Mouse (Mus musculus) adrenal gland, postnatal 25 days (tissue): ENCODE measurements around the gene Kctd2. TPM values are rescaled to one million over a fixed set of nuclear protein-coding genes. Genes with fewer than 3 reads are reported as not detected.

Experiments used
- DNase-seq: peaks from one replicate; pipeline ENCODE4 v3.0.0; 2021; ENCODE audit warnings: mixed read lengths
- total RNA-seq: library from RNA; stranded (reverse); gene quantifications from 2 replicates; pipeline ENCODE4 v1.2.3, GENCODE M21; 2021

The Kctd2 gene
- total RNA-seq, 1 experiment from 2014 or later: 72.4 TPM

DNA sequence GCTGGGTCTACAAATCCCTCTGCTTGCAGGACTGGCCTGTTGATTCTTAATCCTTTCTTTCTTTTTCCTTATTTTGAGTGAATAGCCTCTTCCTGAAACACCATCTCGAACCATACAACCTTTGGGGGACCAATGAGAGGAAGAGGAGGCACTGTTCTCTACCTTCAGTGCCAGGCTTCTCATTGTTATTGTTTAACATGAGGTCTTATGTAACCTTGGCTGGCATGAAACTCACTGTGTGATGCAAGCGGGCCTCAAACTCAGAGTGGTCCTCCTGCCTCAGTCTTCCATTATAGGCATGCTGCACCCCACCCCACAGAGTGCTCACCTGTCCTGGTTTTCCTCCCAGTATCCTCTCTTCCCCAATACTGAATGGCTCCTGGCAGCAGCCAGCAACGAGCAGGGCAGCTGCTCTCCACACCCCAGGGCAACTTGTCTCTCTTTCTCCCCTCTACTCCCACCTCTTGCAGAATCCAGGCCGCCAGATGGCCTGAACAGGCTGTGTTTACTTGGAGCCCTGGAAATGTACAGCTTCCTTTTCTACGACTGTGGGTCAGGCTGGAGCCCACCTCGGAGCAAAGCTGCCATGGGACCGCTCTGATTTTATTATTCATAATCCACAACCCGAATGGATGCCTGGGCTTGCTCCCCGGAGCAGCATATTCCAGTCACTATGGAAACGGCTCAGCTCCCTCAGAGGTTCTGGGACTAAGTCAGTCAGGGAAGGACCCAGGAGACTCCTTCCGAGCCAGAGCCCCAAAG, 19.1 kb upstream of the Kctd2 start:
- no peak for DNase-seq

DNA sequence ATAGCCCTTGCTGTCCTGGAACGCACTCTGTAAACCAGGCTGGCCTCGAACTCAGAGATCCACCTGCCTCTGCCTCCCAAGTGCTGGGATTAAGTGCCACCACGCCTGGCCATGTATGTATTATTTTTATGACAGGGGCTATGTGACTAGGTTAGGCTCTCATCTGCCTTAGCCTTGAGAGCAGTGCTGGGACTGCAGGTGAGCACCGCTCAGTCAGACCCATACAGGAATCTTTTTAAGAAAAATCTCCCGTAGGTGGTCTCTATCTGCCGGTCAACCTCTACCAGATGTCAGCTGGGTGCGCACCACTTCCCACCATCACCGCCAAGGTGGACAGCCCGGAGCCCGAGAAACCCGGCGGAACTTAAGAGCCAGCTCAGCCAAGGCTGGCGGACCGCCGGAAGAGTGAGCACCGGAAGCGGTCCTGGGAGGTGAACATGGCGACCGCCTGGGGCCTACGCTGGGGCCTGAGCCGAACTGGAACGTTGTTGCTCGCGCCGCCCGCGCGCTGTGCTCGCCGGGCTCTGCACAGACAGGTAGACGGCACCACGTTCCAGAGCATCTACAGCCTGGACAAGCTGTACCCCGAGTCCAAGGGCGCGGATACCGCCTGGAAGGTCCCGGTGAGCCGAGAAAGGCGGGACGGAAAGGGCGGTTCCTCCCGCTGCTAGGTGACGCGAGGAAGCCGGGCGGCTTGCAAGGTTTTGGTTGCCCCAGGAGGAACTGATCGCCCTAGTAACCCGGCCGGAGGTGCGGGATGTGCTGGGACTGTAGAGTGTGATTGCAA, 16.4 kb upstream of the Kctd2 start, which contains the start of gene Mrpl58:
Gene Mrpl58, plus strand, starts transcription at position 415 of the 787 bp plus-strand sequence.
- DNase-seq: peak; percentile 86

DNA sequence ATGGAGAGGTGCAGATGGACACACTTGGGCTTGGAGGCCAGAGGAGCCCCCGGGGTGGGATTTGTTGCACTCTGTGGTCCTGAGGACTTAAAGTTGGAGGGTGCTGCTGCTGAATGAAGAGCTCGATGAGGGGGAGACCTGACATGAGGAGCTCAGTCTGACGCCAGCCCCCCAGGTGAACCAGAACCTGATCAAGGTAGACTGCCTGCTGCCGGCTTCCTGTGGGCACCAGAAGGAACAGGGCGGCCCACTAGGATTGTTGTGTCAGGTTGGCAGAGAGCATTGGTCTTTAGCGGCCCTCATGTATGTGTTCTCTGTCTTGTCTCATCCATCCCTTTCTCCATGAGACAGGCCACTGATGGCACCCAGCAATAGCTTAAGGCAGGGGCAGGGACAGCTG, 14.2 kb upstream of the Kctd2 start:
- DNase-seq: no peak

DNA sequence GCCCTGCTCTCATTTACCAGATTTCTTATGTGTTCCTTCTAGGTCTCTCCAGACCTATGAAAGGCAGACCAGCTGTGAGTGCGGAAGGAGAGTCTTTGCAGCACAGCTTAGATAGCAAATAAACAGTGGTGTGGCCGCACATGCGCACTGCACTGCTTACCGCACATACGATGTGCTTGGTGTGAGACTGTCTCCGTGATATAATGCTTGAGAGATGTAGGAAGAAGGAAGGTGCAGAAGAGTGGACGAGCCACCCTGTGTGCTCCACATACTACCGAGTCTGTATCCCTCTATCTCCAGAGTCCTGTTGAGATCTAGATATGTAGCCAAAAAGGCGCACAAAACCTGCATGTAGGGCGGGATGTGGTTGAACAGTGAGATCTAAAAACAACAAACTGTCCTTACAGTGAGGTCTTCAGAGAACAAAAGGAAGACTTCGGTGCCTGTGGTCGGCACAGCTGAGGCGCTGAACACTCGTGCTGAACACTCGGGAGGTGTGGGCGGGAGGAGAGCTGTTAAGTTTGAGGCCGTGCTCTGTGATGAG, 13.0 kb upstream of the Kctd2 start:
- no peak for DNase-seq

DNA sequence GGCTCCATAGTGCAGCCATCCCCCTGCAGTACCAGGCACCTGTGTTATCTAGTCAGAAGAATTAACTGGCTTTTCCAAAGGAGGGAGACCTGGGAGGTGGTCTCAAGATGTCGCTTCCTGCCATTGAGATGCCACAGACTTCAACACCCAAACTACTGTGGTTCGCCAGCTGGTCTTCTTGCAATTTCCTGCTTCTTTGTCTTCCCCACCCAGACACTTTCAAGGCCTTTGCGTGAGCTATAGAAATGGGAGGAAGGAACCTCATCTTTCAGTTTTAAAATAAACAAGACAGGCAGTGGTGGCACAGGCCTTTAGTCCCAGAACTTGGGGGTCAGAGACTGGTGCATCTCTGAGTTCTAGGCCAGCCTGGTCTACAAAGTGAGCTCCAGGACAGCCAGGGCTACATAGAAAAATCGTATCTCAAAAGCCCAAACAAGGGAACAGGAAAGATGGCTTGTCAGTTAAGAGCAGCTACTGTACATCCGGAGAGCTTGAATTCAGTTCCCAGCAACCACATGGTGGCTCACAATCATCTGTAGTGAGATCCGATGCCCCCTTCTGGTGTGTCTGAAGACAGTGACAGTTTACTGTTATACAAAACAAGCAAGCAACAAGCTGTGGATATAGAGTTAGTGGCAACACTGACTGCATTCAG, 11.5 kb upstream of the Kctd2 start:
- no peak for DNase-seq

DNA sequence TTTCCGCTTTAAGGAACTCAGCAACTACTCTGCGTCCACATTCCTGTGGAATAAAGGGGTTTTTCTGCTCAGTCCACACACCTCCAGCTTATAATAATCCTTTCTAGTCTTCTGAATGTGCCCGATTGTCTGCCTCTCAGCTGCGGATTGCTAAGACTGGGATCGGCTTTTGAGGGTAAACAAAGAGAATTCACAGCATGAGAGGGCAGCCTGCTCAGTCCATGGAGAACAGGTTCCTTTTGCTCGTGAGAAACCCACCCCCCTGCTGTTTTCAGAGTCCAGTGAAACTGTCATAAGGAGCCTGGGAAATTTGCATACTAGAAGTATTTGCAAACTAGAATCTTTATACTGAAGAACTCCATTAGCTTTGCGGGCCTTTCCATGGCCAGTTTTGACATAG, 10.4 kb upstream of the Kctd2 start:
- DNase-seq: no peak

DNA sequence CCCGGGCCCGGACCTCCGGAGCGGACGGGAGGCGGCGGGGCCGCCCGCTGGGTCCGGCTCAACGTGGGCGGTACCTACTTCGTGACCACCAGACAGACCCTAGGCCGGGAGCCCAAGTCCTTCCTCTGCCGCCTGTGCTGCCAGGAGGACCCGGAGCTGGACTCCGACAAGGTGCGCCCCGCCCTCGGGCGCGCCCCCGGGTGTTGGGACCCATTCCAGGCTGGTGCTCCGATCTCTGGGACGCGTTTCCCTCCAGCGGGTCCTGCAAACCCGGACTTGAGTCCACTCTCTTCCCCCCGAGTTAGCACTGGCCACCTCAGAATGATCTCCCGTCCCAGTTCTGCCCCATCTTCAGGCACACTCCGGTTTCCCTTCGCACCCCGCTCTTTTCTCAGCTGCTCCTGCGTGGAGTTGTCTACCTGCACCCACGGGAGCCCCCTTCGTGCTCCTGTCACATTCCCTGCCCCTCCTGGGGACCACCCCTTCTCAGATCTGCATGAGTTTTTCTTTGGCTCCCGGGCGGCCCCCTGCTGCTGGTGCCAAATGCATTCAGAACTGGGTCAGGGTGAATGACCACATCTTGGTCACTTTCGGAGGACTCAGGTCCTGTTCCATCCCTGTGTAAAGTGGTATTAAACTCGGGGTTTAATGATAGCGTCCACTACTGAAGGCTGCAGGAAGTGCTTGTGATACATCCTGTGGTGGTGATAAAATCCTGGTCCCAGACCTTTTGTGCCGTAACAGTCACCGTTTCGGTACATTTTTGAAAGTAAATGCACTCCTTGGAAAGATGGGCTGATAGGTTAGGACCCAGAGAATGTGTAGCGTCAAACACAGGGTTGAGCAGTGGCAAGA, 635 bp downstream of the Kctd2 start:
- DNase-seq: peak; percentile 67

DNA sequence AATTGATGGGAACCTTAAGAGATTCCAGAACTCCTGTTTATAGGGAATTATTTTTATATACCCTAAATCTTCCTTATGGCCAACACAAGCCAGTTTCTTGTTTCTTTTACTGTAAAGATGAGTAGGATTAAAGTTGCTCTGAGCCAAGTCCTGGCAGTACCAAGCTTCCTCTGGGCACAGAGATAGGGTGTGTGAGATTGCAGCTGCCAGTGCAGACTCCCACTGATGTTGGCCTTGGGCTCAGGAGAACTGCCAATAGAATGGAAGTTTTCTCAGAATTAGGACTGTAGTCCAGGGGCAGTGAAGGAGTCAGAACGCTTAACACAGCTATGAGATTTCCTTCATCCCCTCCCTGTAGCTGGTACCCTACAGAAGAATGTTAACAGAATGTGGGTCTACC, 1.4 kb downstream of the Kctd2 start:
- DNase-seq: no peak

DNA sequence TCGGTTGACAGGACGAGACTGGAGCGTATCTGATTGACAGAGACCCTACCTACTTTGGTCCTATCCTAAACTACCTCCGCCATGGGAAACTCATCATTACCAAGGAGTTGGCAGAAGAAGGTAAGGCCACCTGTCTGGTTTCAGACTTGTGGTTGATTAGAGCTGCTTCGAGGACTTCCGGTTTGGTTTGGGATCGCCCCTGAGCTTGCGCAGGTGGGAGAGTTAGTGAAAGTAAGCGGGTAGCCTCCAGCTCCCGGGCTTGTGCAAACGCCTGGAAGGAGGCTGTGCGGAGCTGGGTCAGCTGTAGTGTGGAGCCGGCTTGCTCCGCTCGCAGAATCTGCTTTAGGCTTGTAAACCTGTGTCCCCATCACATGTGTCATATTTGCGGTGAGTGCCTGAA, 2.0 kb downstream of the Kctd2 start:
- DNase-seq: no peak

DNA sequence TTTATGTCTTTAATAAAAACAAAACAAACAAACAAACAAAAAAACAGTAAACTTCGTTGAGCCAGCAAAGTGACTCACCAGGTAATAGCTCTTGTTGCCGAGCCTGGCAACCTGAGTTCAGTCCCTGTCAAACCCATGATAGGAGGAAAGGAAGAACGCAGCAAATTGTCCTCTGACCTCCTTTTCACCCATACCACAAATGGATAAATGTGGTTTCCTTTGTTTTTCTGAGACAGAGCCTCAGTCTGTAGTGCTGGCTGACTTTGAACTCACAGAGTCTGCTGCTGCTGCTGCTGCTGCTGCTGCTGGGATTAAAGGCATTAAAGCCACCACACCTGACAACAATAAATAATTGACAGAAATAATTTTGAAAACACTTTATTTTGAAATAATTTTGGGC, 3.2 kb downstream of the Kctd2 start:
- DNase-seq: no peak

DNA sequence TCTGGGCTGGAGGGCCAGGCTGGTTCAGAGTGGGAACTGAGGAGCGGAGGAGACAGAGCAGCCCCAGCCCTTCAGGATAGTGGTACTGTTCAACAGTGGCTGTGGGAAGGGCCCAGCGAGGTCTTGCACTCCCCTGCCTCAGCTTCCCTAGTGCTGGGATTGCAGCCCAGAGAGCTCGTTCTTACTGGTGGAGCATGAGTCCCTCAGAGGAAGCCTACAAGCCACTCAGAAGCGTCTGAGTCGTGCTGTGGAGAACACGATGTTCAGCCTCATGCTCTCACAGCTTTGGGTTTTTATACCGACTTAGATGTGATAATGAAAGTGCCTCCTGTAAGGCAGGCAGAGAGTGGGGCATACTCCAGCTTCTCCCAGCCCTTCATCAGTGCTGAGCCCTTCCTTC, 4.7 kb downstream of the Kctd2 start:
- no peak for DNase-seq

DNA sequence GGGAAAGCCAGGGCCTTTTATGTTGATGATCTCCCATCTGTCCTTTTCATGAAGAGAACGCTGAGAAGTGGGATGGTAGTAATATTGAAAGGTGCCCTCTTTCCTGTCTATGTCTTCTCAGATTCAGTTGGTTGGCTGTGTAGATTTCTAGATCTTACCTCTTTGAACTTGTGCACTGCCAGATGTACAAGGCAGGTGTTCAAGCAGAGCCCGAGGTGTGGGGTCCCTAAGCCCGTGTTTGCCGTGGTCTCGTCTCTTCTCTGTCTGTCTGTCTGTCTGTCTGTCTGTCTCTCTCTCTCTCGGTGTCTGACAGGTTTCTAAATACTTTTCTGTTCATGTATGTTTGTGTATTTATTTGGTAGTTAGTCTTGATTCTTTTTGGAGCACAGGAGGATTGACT, 5.7 kb downstream of the Kctd2 start:
- DNase-seq: no peak

DNA sequence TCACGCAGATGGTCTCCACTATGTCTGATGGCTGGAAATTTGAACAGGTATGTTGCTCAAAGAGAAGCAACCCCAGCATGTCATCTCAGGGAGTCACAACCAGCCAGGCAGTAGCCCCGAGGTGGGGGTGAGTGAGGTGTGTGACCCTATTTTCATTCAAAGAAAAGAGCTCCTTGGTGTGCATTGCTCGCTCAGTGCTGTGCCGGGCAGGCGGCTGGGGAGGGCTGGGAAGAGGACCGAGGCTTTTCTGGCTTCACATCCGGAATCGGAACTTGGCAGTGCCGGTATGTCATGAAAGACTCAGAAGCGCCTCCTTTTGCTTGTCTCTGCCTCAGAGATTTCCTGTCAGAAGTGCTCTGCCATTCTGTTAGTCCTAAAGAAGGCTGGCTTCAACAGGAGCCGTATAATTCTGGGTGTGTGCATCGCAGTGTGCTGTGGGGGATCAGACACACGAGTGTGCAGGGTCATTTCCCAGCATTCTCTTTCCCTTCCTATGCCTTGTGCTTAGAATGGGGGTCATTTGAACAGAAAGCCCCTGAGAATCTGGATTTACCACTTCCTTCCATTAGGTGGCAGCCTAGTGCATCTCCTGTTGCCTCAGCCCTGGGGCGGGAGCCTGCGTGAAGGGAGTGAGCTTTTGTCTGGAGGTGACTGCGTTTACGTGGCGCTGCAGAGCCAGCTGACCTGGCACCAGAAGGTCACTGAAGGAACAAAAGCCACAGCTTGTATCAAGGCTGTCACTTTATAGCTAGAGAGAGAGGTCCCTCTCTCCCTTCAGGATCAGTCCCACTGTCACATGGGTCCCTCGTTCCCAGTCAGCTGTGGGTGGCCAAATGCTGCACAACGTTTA, 7.8 kb downstream of the Kctd2 start:
- DNase-seq: peak; percentile 68

DNA sequence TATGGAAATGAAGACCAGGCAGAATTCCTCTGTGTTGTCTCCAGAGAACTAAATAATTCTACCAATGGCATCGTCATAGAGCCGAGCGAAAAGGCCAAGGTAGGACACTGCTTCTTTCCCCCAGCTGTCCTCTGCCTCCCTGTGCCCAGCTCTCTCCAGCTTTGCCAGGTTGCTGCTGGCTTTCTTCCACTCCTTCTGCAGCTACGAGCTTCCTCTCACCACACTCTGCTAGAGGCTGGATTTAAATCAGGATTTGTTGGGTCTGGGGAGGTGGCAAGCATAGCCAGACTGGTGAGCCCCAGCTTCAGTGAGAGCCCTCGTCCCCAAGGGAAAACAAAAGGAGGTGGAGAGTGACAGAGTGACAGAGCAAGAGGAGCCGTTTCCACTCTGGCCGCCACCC, 9.4 kb downstream of the Kctd2 start:
- no peak for DNase-seq

DNA sequence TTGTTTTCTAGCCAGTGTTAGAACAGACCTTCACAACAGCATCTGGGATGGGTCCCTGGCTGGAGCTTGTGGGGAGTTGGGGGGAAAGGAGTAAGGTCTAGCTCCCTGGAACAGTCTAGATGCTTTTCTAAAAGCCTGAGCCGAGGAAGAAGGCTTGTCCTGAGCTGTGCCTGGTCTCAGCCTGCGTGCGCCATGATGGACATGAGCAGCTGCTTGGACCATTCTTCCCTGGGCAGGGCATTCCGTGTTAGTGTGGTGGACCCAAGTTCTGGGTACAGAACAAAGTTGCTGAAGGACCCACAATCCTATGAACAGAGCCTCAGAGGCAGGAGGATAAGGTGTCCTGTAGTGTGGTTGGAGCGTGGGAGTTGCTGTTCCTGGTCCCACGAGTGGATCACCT, 10.6 kb downstream of the Kctd2 start:
- DNase-seq: no peak

DNA sequence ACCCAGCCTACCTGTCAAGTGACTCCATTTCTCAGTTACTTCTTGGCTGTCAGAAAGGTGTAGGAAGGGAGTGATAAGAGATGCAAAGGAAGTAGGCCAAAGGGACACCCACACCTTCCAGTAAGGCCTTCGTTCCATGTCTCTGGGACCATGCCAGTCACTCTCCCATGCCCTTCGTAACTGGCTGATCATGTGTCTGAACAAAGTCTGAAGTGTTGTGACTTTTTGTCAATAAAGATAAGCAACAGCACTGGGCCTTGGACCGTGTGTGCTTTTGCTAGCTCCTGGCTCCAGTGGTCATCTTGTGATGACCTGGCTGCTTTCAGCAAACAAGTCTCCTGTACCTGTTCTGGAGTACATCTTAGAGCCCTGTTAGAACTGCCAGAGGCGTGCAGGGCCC, 12.9 kb downstream of the Kctd2 start:
- no peak for DNase-seq

DNA sequence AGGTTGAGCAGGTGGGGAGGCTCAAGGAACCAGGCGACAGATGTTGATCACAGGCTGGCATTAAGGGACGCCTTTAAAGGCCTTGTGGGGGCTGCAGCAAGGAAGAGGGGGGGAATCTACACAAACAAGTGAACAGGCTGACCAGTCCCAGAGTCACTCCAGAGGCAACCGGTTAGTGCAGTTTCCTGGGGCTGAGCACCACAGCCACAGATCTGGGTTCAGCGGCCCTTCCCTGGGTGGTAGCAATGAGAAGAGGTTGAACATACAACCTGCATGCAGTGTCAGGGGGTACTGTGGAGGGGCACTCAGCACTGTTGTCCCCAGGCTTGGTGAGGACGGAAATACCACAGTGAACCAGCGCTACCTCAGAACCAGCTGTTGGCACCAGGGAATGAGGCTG, 13.4 kb downstream of the Kctd2 start:
- no peak for DNase-seq

DNA sequence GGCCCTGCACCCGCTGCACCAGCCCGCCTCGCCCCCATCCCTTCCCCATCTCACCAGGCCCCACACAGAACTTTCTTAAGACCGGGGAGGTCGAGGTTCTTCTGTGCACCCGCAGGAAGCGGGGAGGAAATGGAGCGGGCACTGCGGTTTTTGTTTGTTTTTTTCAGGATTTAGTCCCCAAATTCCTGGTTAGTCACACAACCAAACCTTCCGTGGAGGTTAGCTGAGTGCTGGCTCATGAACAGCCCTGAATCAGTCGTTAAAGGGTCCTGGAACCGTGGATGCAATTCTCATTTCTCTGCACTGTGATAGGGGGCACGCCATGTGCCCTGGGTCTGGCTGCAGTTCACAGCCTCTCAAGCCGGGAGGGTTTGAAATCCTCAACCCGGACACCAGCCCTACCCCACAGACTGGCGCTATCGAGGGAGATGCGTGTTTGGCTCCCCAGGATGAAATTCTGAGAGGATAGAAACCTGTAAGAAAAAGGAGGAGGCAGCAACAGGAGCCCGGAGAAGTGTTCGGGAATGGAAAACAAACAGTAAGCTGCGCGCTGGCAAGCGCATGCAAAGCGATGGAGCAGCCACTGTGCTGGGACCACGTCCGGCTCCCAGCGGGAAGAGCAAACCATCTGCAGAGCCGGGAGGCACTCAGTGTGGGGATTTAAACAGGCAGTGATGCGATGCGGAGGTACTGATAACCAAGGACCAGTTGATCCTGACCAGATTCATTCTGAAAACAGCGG, 15.8 kb downstream of the Kctd2 start:
- DNase-seq: peak; percentile 20

DNA sequence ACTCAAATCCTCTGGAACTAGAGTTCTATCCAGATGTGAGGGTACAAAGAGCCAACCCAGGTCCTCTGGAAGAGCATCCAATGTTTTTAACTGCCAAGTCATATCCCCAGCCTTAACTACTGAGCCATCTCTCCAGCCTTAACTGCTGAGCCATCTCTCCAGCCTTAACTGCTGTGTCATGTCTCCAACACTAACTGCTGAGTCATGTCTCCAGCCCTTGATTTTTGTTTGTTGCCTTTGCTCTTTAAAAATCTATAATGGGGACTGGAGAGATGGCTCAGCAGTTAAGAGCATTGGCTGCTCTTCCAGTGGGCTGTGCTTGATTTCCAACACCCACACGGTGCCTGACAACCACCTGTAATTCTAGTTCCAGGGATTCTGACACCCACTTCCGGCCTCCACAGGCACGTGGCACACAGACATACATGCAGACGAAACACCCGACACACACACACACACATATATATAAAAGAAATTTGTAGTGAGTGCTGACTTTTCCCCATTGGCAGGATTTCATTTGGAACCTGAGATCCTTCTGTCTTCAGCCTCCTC, 17.7 kb downstream of the Kctd2 start:
- DNase-seq: no peak

DNA sequence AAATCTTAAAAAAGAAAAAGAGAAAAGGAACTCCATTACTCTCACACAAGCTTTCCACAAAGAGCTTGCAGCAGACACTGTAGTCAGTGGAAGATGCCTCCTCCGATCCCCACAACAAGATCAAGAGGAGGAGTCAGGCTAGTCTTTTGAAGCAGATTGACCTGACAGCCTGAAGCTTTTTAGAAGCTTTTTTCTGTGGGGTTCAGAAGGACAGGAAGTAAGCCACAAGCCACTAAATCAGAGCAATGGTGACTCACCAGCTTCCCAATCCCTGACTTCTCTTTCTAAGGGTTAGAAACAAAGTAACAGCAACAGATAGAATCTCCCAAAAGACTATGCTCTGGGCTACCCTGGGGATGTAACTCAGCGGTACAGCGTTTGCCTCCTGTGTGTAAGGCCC, 19.4 kb downstream of the Kctd2 start:
- DNase-seq: no peak
